Mouse (Mus musculus): ENCODE data around the gene Tmtc2. TPM values are rescaled to one million over a fixed set of nuclear protein-coding genes. Genes with fewer than 3 reads are reported as not detected.

Gene Tmtc2
- 1 to 10 TPM; 3.8 to 4.5 TPM for total RNA-seq (2021)
- long read RNA-seq, experiment 1: 0 reads
- long read RNA-seq, experiment 2, partial matches to known transcripts: 0 of 1 reads
- long read RNA-seq, experiment 2, other reads (novel, unspliced or antisense): 1 of 1 reads

- peak; percentile 92 to 93 for DNase-seq
Observed at GRCm38 (mm10) chr10:105573908-105574694, at the start of gene Tmtc2. Tmtc2 (minus strand) TSS chr10:105574451.

- DNase-seq: no peak
Observed at GRCm38 (mm10) chr10:105612117-105612516, 37.9 kb upstream of the Tmtc2 start.

DNA sequence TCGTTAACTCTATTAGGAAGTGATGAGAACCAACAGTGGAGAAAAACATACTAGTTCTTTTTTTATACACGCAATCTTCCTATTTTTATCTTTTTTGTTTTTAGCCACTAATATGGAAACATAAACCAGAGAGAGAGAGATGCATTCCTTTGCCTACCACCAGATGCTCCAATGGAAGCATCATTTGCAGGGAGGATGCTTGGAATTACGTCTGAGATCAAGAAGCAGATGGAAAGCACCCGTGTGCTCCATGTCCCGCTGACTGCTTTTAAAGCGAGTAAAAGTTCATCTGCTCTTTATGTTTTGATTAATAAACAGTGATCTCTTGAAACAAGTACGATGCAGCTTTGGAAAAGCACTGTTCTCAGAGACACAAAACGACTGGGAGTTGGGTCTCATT is 24.6 kb upstream of the Tmtc2 start:
- no peak for DNase-seq

DNA sequence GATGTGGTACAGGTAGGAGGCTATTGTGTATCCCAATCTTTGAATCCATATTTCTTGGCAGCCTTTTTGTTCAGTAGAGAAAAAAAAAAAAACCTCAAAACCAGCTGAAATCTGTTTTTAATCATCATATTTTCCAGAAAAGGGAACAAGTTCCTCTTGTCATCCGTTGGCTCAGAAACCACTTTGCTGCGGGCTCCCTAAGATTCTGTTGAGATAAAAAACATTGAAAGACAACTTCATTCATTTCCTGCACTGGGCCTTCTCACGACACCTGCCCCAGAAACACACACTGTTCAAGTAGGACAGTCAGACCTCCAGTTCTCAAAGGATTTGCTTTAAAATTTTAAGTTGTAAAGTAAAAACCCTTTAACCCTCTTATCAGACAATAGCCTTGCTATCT is 23.0 kb upstream of the Tmtc2 start:
- no peak for DNase-seq

GRCm38 (mm10) chr10:105595480-105596102 is 21.3 kb upstream of the Tmtc2 start:
- no peak for DNase-seq

DNA sequence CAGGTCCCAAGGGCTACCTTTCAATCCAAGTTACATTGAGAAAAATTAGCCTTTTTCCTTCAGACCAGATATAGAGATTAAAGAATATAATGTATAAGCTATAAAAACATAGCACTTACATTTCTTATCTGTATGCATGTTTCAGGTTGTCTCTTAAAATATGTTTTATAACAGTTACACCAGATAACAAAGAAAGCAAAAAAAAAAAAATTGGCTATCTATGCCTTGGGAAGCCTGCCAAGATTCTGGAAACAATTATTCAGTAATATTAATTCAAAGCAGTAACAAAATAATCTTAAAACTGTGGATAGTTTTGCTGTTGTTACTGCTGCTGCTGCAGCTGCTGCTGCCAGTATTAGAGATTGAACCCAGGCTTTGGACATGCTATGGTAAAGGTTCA is 13.9 kb upstream of the Tmtc2 start:
- DNase-seq: no peak

- DNase-seq: peak in 1 of 2 experiments; percentile 53
Observed at GRCm38 (mm10) chr10:105579318-105579717, 5.1 kb upstream of the Tmtc2 start.

DNA sequence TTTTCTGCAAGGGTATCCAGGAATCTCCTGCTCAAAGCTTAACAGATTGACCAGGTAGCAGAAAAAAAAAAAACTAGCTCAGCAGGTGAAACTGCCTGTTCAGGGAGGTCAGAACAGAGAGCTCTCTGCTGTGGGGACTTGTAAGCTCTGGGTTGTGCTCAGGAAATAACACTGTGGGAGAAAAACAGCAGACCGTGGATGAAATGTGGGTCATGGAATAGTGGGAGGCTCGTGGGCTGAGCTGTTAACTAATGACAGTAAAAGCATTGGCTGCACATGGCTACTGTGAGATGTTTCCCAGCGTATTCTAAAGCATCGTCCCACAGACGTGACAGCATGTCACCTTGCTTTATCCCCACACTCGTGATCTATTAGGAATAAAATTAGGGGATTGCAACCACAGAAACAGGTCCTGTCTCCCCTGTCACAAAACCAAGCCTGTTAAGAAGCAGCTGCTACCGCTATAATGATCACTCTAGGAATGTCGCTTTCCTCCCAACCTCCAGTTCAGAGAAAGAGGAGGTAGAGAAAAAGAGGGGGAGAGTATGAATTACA is 4.1 kb upstream of the Tmtc2 start:
- DNase-seq: no peak

- peak; percentile 93 to 98 for DNase-seq
Observed at GRCm38 (mm10) chr10:105574695-105575660, 727 bp upstream of the Tmtc2 start.

DNA sequence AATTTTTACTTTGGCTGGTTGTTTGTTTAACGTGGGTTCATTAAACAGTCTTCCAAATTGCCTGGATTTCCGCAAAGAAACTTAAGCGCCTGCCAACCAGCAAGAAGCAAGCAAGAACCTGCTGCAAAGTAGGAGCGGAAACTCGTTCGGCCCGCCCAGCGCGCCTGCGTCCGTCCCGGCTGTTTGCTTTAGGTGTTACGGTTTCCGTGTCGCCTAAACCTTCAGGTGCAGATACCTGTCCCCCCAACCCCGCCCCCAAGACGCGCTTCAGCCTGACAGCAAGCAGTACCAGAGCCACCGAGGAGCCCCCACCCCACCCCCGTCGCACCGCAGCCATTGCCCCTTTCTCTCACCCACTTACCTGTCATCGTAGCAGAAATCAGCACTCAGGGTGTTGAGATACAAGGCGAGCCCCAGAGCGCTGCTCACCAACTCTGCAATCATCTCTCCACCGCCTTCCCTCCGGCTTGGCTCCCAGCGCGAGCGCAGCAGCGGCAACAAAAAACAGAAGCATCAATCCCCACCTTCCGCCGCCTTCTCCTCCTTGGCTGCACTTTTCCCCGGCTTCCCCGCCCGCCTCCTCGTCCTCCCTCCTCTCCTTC is 844 bp downstream of the Tmtc2 start:
- peak; percentile 38 to 59 for DNase-seq

- DNase-seq: peak; percentile 16 to 25
Observed at GRCm38 (mm10) chr10:105572829-105573228, 1.4 kb downstream of the Tmtc2 start.

- DNase-seq: no peak
Observed at GRCm38 (mm10) chr10:105572301-105572700, 1.9 kb downstream of the Tmtc2 start.

GRCm38 (mm10) chr10:105571831-105572230 is 2.4 kb downstream of the Tmtc2 start:
- DNase-seq: no peak

GRCm38 (mm10) chr10:105571019-105571418 is 3.2 kb downstream of the Tmtc2 start:
- no peak for DNase-seq

DNA sequence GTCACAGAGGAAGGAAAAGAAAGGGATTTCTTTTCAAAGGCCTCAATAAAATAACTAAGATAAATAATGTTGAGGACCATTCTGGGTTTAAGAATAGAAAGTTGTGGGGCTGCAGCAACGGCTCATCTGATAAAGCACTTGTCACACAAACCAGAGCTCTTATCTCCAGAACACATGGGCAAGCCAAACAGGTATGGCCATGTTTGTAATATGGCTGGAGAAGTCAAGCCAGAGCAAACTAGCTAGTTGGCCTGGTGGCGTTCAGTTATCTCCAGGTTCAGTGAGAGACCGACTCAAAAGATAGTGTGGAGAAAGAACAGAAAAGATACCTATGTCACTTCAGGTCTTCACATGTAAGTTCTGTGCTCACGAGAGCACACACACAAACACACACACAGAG is 4.7 kb downstream of the Tmtc2 start:
- no peak for DNase-seq

- DNase-seq: no peak
Observed at GRCm38 (mm10) chr10:105567825-105568531, 6.3 kb downstream of the Tmtc2 start.

DNA sequence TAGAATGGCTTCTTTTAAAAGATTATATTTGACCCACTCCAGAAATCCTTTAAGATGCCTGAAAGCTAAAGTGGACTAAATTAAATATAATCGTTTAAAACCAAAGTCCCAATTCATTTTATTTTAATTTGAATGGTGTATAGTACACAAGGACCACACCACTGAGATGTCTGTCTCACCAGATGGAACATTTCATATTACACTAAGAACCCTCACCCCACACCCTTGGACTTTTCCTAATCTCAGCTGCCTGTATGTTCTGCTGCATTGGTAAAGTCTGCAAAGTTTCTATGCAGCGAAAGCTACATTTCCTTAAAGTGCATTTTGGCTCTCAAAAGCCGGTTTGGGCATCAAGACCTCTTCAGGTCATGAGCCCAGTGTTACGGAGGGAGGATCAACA is 12.7 kb downstream of the Tmtc2 start:
- no peak for DNase-seq

DNA sequence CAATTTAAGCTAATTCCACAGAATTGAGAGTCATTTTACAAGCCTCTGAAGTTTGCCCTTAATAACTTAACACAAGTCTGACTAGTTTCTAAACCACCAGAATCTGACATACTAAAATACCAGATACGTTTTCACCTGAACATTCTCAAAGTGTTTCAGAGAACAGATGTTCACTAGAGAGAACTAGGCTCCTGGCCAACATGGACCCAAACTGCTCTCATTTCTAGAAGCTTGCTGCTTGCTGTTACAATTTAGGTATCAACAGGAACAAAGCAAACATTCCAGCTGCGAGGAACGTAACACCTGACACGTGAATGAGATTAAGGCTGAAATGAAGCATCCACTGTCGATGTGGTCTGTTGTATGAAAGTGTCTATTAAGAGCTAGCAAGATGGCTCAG is 16.7 kb downstream of the Tmtc2 start:
- no peak for DNase-seq

GRCm38 (mm10) chr10:105556890-105557572 is 17.2 kb downstream of the Tmtc2 start:
- no peak for DNase-seq

GRCm38 (mm10) chr10:105554153-105554552 is 20.1 kb downstream of the Tmtc2 start:
- no peak for DNase-seq
